1 mouse cellular context compared by ENCODE assay signal in the genomic region with DNA sequence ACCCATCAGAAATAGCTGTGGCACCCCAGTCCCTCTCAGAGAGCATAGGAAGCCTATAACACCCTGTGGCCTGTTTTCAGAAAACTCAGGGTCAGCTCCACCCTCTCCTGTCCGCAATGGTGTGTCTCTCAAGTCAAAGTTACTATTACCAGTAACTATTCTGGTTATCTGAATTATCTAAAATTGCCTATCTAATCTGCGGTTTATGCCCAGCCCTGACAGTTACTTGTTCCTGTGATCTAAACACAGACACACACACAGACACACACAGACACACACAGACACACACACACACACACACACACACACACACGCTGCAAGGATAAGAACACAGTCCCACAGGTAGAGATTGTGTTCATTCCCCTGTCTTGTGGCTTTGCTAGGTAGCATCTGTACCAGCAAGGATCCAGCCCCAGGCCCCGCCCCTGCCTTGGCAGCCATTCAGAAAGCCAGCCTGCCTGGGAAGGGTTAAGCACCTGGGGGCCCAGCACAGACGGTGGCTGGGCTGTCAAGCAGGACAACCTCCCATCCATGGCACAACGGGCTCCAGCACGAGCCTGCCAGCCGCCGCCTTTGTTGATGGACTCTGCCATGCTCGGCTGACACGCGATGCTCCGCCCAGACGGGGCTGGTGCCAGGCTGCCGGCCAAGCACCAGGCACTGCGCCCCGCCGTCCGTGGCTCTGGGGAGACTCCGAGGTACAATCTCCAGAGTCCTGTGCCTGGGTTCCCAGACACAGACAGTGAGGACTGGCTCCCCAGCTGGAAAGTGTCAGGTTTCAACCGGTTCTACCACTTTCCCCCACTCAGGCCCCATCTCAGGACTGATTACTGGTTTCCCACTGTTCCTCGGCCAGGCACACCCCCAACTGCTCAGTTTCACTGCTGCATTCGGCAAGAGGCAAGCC.
TF ChIP-seq lines count a peak whose summit lies in the region.

No protein-coding gene starts in this region.

TF ChIP-seq in CH12.LX, 34 proteins besides CTCF, POLR2A, EP300 and RAD21:
- TF ChIP-seq KAT2A (IDR thresholded peaks at IDR 0.05; ENCODE audit: insufficient replicate concordance, low read length) (no peak), TBP (conservative IDR thresholded peaks at IDR 0.05; ENCODE audit: low read depth, low read length) (no peak), ELF1 (IDR thresholded peaks at IDR 0.05; ENCODE audit: low read depth, low read length) (no peak), MAFK (IDR thresholded peaks at IDR 0.05; ENCODE audit: insufficient replicate concordance, low read length) (no peak), ETS1 (conservative IDR thresholded peaks at IDR 0.05; ENCODE audit: low read depth, low read length) (no peak), MAZ (IDR thresholded peaks at IDR 0.05; ENCODE audit: low read depth, low read length) (no peak), USF2 (conservative IDR thresholded peaks at IDR 0.05; ENCODE audit: low read depth, low read length) (no peak), MEF2A (IDR thresholded peaks at IDR 0.05; ENCODE audit: borderline replicate concordance, low read depth, low read length) (0 out of 2 replicates have a peak, but pooled peaks have one; percentile 21), MAX (IDR thresholded peaks at IDR 0.05; ENCODE audit: low read length) (0 out of 2 replicates have a peak, but pooled peaks have one; percentile 24), SIN3A (IDR thresholded peaks at IDR 0.05; ENCODE audit: low read length) (peak; percentile 15; the same call in 1 of the 2 replicates), E2F4 (IDR thresholded peaks at IDR 0.05; ENCODE audit: insufficient replicate concordance, low read depth, low read length) (no peak), RCOR1 (conservative IDR thresholded peaks at IDR 0.05; ENCODE audit: low read depth, low read length) (no peak), GABPA (IDR thresholded peaks at IDR 0.05; ENCODE audit: insufficient replicate concordance, low read depth, low read length) (no peak), TCF12 (IDR thresholded peaks at IDR 0.05; ENCODE audit: low read depth, low read length) (peak; percentile 6; the same call in 1 of the 2 replicates), MXI1 (IDR thresholded peaks at IDR 0.05; ENCODE audit: low read depth, low read length) (no peak; the same call in 1 of the 2 replicates), ZKSCAN1 (IDR thresholded peaks at IDR 0.05; ENCODE audit: borderline replicate concordance, low read depth, low read length) (no peak), HCFC1 (IDR thresholded peaks at IDR 0.05; ENCODE audit: low read depth, low read length) (no peak), NRF1 (IDR thresholded peaks at IDR 0.05; ENCODE audit: low read depth, low read length) (no peak), ZMIZ1 (IDR thresholded peaks at IDR 0.05; ENCODE audit: low read depth, low read length) (no peak), ZNF384 (IDR thresholded peaks at IDR 0.05; ENCODE audit: low read depth, low read length) (no peak), MYC (IDR thresholded peaks at IDR 0.05; ENCODE audit: low read depth, low read length) (no peak), JUND (conservative IDR thresholded peaks at IDR 0.05; ENCODE audit: low read depth, low read length) (no peak), NELFE (IDR thresholded peaks at IDR 0.05; ENCODE audit: low read depth, low read length) (no peak), BHLHE40 (IDR thresholded peaks at IDR 0.05; ENCODE audit: low read depth, low read length) (peak; percentile 34), POLR2AphosphoS2 (IDR thresholded peaks at IDR 0.05; ENCODE audit: low read depth, low read length) (no peak), JUN (IDR thresholded peaks at IDR 0.05; ENCODE audit: insufficient read depth, low read depth, low read length) (no peak), ZC3H11A (IDR thresholded peaks at IDR 0.05; ENCODE audit: low read depth, low read length) (no peak), PAX5 (IDR thresholded peaks at IDR 0.05; ENCODE audit: low read length) (no peak), USF1 (IDR thresholded peaks at IDR 0.05; ENCODE audit: low read depth, low read length) (no peak), CHD1 (IDR thresholded peaks at IDR 0.05; ENCODE audit: low read depth, low read length) (no peak), IRF4 (IDR thresholded peaks at IDR 0.05; ENCODE audit: low read depth, low read length) (no peak), SMC3 (IDR thresholded peaks at IDR 0.05; ENCODE audit: low read depth, low read length) (no peak), UBTF (IDR thresholded peaks at IDR 0.05; ENCODE audit: low read depth, low read length) (no peak; the same call in 1 of the 2 replicates), CHD2 (IDR thresholded peaks at IDR 0.05; ENCODE audit: low read length) (no peak)
